Mouse (Mus musculus) hindbrain, postnatal 0 days (tissue): ENCODE measurements around the gene Atp2b4. TPM values are rescaled to one million over a fixed set of nuclear protein-coding genes. Genes with fewer than 3 reads are reported as not detected.

Experiments used
- ATAC-seq: fragments of 200-750 bp; cut with Nextera tagmentation; 2 replicates; pipeline ENCODE4 v1.8.0; 2017; ENCODE audit warnings: mild to moderate bottlenecking, moderate TSS enrichment, moderate library complexity
- DNase-seq: peaks from one replicate; pipeline ENCODE4 v3.0.0-alpha.2; 2015; ENCODE audit warnings: low spot score
- H3K27ac ChIP-seq: fragments of 300-500 bp; sonication (generic); 2 replicates; pipeline ENCODE4 v1.5.1; 2014; ENCODE audit warnings: mild to moderate bottlenecking
- H3K27me3 ChIP-seq: fragments of 300-500 bp; sonication (generic); 2 replicates; pipeline ENCODE4 v1.6.1; 2014; ENCODE audit warnings: low read length, mixed read lengths; ENCODE audit not compliant: insufficient read depth
- H3K36me3 ChIP-seq: fragments of 300-500 bp; sonication (generic); 2 replicates; pipeline ENCODE4 v1.6.1; 2014; ENCODE audit warnings: low read length, mixed read lengths; ENCODE audit not compliant: insufficient read depth
- H3K4me1 ChIP-seq: fragments of 300-500 bp; sonication (generic); 2 replicates; pipeline ENCODE4 v1.6.1; 2014; ENCODE audit warnings: antibody characterized with exemption, low read length, mixed read lengths; ENCODE audit not compliant: insufficient read depth
- H3K4me2 ChIP-seq: fragments of 300-500 bp; sonication (generic); 2 replicates; pipeline ENCODE4 v1.6.1; 2014; ENCODE audit warnings: low read depth, mild to moderate bottlenecking, low read length, moderate library complexity, mixed read lengths
- H3K4me3 ChIP-seq: fragments of 300-500 bp; sonication (generic); 2 replicates; pipeline ENCODE4 v1.5.1; 2014; ENCODE audit warnings: low read length
- H3K9ac ChIP-seq: fragments of 300-500 bp; sonication (generic); replicated peaks from 2 replicates; pipeline ENCODE4 v1.6.1; 2014; ENCODE audit warnings: mild to moderate bottlenecking, low read length, moderate library complexity, mixed read lengths
- H3K9me3 ChIP-seq: fragments of 300-500 bp; sonication (generic); 2 replicates; pipeline ENCODE4 v1.6.1; 2016; ENCODE audit warnings: low read length, mixed read lengths
- CTCF ChIP-seq: IDR thresholded peaks from 2 replicates; pipeline ENCODE4 v1.5.1; 2016; ENCODE audit warnings: antibody characterized with exemption, control low read depth, low read depth
- WGBS: fragments of 180-500 bp; shearing (Covaris S2); extraction: QIAGEN DNeasy Blood & Tissue Kit; methylation state at CpG from one replicate; pipeline ENCODE4 v1.1.7; 2014; 5-methylcytosine and 5-hydroxymethylcytosine counted together
- polyA plus RNA-seq: library from polyadenylated mRNA; unstranded; fragments of >200 nt; fragmentation: Nextera tagmentation; extraction: Ambion mirVana; gene quantifications from 2 replicates; pipeline ENCODE4 v1.2.1, GENCODE M21; 2015
- total RNA-seq: library from RNA; depleted of rRNA; stranded (reverse); fragments of >200 nt; gene quantifications from 2 replicates; pipeline ENCODE4 v1.2.3, GENCODE M21; 2014

Atp2b4 gene
- total and polyA plus RNA-seq, 2 experiments from 2014 or later = 13.2 to 57.3 TPM

GRCm38 (mm10) chr1:133788864-133789263, 12.0 kb downstream of the Atp2b4 start:
- 35% methylated on average over 5 of the region's 5 CpGs for WGBS
- no peak for TF ChIP-seq CTCF
- Histone ChIP-seq H3K4me3 (no peak overlapping the region), H3K27ac (0 out of 2 replicates have a peak overlapping the region, but pooled peaks have one; percentile 29), H3K36me3 (no peaks in the 10 kb centered on the region), H3K9me3 (no peaks in the 10 kb centered on the region), H3K4me2 (no peak overlapping the region), H3K27me3 (no peaks in the 10 kb centered on the region), H3K9ac (no peak overlapping the region), H3K4me1 (peaks cover 6% of the 10 kb centered on the region; the same call in 1 of the 2 replicates)
- ATAC-seq (no peak), DNase-seq (peak; percentile 31)

GRCm38 (mm10) chr1:133787500-133788210, 13.2 kb downstream of the Atp2b4 start:
- ATAC-seq = no peak
- TF ChIP-seq CTCF = no peak

GRCm38 (mm10) chr1:133784621-133785020, 16.2 kb downstream of the Atp2b4 start:
- Histone ChIP-seq H3K4me2 (no peak overlapping the region), H3K36me3 (no peaks in the 10 kb centered on the region), H3K27ac (no peak overlapping the region), H3K9ac (no peak overlapping the region), H3K9me3 (no peaks in the 10 kb centered on the region), H3K4me1 (peaks cover 6% of the 10 kb centered on the region; the same call in 1 of the 2 replicates), H3K27me3 (no peaks in the 10 kb centered on the region), H3K4me3 (no peak overlapping the region)
- no peak for DNase-seq
- WGBS = 91% methylated on average over 3 of the region's 3 CpGs
- no peak for ATAC-seq
- no peak for TF ChIP-seq CTCF

More at GRCm38 (mm10) chr1:133787500-133788210, 13.2 kb downstream of the Atp2b4 start:
- no peaks in the 10 kb centered on the region for H3K27me3 ChIP-seq
- H3K4me1 ChIP-seq = peaks cover 6% of the 10 kb centered on the region; the same call in 1 of the 2 replicates
- H3K4me2 ChIP-seq = no peak overlapping the region
- H3K27ac ChIP-seq = no peak overlapping the region
- DNase-seq = no peak
- no peak overlapping the region for H3K9ac ChIP-seq
- H3K36me3 ChIP-seq = no peaks in the 10 kb centered on the region
- no peaks in the 10 kb centered on the region for H3K9me3 ChIP-seq
- WGBS = 76% methylated on average over 10 of the region's 10 CpGs
- no peak overlapping the region for H3K4me3 ChIP-seq

DNA sequence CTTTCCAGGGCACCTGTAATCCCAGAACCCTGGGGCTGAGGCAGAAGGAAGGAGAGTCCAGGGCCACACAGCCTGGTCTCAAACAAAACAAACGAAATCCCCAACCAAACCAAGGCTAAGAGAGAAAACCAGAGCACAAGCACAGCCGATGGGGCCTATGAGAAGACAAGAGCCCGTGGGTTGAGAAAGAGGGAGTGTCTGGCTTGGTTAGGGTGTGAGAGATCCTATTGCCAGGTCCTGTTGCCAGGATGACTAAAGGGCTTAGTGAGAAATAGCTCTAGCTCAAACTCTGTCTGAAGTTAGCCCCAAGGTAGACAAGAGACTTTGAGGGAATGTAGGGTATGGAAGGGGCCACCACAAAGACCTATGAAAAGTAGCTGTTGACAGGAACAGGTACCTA, 19.3 kb downstream of the Atp2b4 start:
- WGBS = 69% methylated on average over 3 of the region's 3 CpGs
- no peak for TF ChIP-seq CTCF
- Histone ChIP-seq H3K4me1 (peaks cover 4% of the 10 kb centered on the region; the same call in 1 of the 2 replicates), H3K4me2 (no peak overlapping the region), H3K9me3 (no peaks in the 10 kb centered on the region), H3K27me3 (no peaks in the 10 kb centered on the region), H3K9ac (no peak overlapping the region), H3K27ac (no peak overlapping the region), H3K36me3 (no peaks in the 10 kb centered on the region), H3K4me3 (no peak overlapping the region)
- DNase-seq (no peak), ATAC-seq (no peak)

DNA sequence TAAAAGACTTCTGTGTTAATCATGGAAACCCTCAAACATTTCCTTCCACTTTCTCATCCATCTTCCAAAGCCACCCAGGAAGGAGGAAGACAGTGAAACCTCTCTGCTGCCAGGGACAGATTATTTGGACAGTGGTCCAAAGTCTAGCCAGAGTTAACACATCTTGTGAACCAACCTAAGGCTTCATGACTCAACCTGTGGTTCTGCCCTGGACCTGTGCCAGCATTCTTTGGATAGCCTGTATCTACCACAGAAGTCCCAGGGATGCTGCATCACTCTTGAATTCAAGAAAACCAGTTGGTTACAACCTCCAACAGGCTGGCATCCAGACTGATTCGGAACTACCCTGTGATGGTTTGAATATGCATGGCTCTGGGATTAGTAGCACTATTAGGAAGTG, 21.8 kb downstream of the Atp2b4 start:
- no peak for TF ChIP-seq CTCF
- ATAC-seq (no peak), DNase-seq (no peak)
- WGBS = 87% methylated on average over 1 of the region's 1 CpGs
- no peaks in the 10 kb centered on the region for H3K9me3 ChIP-seq
- no peak overlapping the region for H3K4me3 ChIP-seq
- H3K4me2 ChIP-seq = no peak overlapping the region
- H3K27me3 ChIP-seq = no peaks in the 10 kb centered on the region
- no peaks in the 10 kb centered on the region for H3K36me3 ChIP-seq
- H3K4me1 ChIP-seq = no peaks in the 10 kb centered on the region
- no peak overlapping the region for H3K27ac ChIP-seq
- no peak overlapping the region for H3K9ac ChIP-seq

GRCm38 (mm10) chr1:133777651-133778231, 23.1 kb downstream of the Atp2b4 start:
- Histone ChIP-seq H3K9me3 (no peaks in the 10 kb centered on the region), H3K4me2 (no peak overlapping the region), H3K27ac (no peak overlapping the region), H3K27me3 (no peaks in the 10 kb centered on the region), H3K9ac (no peak overlapping the region), H3K4me3 (no peak overlapping the region), H3K4me1 (no peaks in the 10 kb centered on the region), H3K36me3 (no peaks in the 10 kb centered on the region)
- no peak for ATAC-seq
- DNase-seq = no peak
- no peak for TF ChIP-seq CTCF
- 80% methylated on average over 15 of the region's 15 CpGs for WGBS

DNA sequence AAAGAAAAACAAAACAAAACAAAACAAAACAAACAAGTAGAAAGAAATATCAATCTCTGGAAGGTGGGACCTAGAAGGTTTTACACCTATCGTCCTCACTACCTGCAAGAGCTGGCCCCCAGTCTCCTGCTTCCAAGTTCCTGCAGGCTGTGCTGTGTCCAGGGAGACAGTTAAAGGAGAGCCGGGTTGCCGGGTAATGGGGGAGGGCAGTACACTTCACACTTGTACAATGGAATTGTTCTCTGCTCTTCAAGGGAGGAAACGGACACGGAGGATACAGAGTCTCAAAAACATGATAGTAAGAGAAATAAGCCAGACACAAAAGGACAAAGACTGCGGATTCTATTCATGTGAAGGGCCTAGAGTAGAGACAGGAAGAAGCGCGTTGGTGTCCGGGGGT, 28.3 kb downstream of the Atp2b4 start:
- no peaks in the 10 kb centered on the region for H3K9me3 ChIP-seq
- TF ChIP-seq CTCF = no peak
- H3K4me2 ChIP-seq = no peak overlapping the region
- peaks cover 5% of the 10 kb centered on the region; the same call in 1 of the 2 replicates for H3K4me1 ChIP-seq
- no peak overlapping the region for H3K9ac ChIP-seq
- no peak overlapping the region for H3K4me3 ChIP-seq
- ATAC-seq (no peak), DNase-seq (no peak)
- H3K36me3 ChIP-seq = no peaks in the 10 kb centered on the region
- H3K27me3 ChIP-seq = no peaks in the 10 kb centered on the region
- WGBS = 36% methylated on average over 9 of the region's 9 CpGs
- no peak overlapping the region for H3K27ac ChIP-seq
